Comparison of ENCODE assay signal across 16 mouse cellular contexts in the genomic region with DNA sequence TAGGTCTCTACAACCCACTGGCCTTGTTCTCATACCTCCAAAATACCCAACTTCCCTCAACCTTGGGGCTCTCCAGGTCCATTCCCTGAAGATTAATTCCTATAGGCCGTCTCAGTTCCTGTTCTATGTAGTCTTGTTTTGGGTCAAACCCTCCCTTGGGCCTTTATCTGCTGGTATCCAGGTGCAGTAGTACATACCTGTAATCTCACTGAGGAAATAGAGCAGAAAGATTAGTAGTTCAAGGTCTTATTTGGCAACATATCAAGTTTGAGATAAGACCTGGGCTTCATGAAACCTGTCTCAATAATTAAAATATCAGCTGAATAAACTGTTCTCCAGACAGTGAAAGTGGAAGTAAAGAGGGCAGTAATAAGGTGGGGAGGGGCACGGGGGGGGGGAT. TPM values are rescaled to one million over a fixed set of nuclear protein-coding genes. Genes with fewer than 3 reads are reported as not detected.
DNase-seq lines count a peak whose midpoint lies in the region; ATAC-seq and TF ChIP-seq lines count a peak whose summit lies in the region.
"Had no signal": no experiment of that assay in that cellular context is flagged by ENCODE, and none has a peak within 500 bp of the region (broad histone marks: within the 10 kb centered on the region; RNA-seq: fewer than 3 reads in every experiment).

No protein-coding gene starts in this region.

- 50% methylated on average over 2 of the region's 2 CpGs for WGBS in heart, embryonic 10.5 days
- 49% methylated on average over 2 of the region's 2 CpGs for WGBS in kidney, embryonic 16.5 days
- 21% methylated on average over 2 of the region's 2 CpGs for WGBS in intestine, postnatal 0 days

- H3K27me3 ChIP-seq in heart, embryonic 10.5 days (ENCODE audit: insufficient read depth, poor library complexity, severe bottlenecking), result no peaks in the 10 kb centered on the region
- no peaks in the 10 kb centered on the region for H3K27me3 ChIP-seq in kidney, embryonic 16.5 days (ENCODE audit: insufficient read depth, low read length)
- H3K27me3 ChIP-seq in intestine, postnatal 0 days (replicated peaks; ENCODE audit: control insufficient read depth, insufficient read depth, low read length), result no peaks in the 10 kb centered on the region; the same call in 1 of the 2 replicates

- H3K4me1 ChIP-seq in heart, embryonic 10.5 days, result peaks cover 36% of the 10 kb centered on the region
- peaks cover 42% of the 10 kb centered on the region for H3K4me1 ChIP-seq in kidney, embryonic 16.5 days (ENCODE audit: insufficient read depth, low read length)
- 0 out of 2 replicates have a peak, but pooled peaks cover 3% of the 10 kb centered on the region for H3K4me1 ChIP-seq in intestine, postnatal 0 days (replicated peaks; ENCODE audit: control insufficient read depth, insufficient read depth, low read length)

- H3K9me3 ChIP-seq in heart, embryonic 10.5 days, result no peaks in the 10 kb centered on the region
- no peaks in the 10 kb centered on the region for H3K9me3 ChIP-seq in kidney, embryonic 16.5 days (ENCODE audit: low read length)
- no peaks in the 10 kb centered on the region for H3K9me3 ChIP-seq in intestine, postnatal 0 days (ENCODE audit: control insufficient read depth)

- no peak for TF ChIP-seq CTCF in intestine, postnatal 0 days (IDR thresholded peaks at IDR 0.05; ENCODE audit: low read depth)

- no peak for ATAC-seq in kidney, embryonic 16.5 days (ENCODE audit: low FRiP score, low TSS enrichment)
- ATAC-seq in intestine, postnatal 0 days, result peak; percentile 60; the same call in 1 of the 2 replicates

- intact Hi-C loops in heart, postnatal 10 days (cut with DNase I), result loop anchor here (2.0 kb wide), 1 partner anchor 72 kb away; no protein-coding TSS in a partner anchor

- 0 out of 2 replicates have a peak overlapping the region, but pooled peaks have one; percentile 25 for H3K4me2 ChIP-seq in kidney, embryonic 16.5 days (replicated peaks; ENCODE audit: low read depth, low read length)
- H3K4me2 ChIP-seq in intestine, postnatal 0 days (replicated peaks; ENCODE audit: low read depth), result peak overlapping the region; percentile 38

- H3K36me3 ChIP-seq in heart, embryonic 10.5 days, result no peaks in the 10 kb centered on the region
- no peaks in the 10 kb centered on the region for H3K36me3 ChIP-seq in kidney, embryonic 16.5 days (ENCODE audit: insufficient read depth, low read length)
- H3K36me3 ChIP-seq in intestine, postnatal 0 days (ENCODE audit: control insufficient read depth, insufficient read depth), result no peaks in the 10 kb centered on the region; the same call in 1 of the 2 replicates

- H3K27ac ChIP-seq in heart, embryonic 10.5 days, result peak overlapping the region; percentile 84
- H3K27ac ChIP-seq in kidney, embryonic 16.5 days (ENCODE audit: low read length), result peak overlapping the region; percentile 63
- H3K27ac ChIP-seq in intestine, postnatal 0 days (ENCODE audit: low read depth, low read length), result no peak overlapping the region
- H3K27ac ChIP-seq: macrophage had no signal

- no peak for DNase-seq in heart, embryonic 10.5 days (ENCODE audit: low spot score)
- DNase-seq in heart, postnatal 10 days, result no peak
- no peak for DNase-seq in kidney, postnatal 14 days
- peak; percentile 24 for DNase-seq in A20 (ENCODE audit: low read depth, low spot score)
- no peak for DNase-seq in layer of hippocampus, postnatal 25 days (ENCODE audit: extremely low spot score in 1 of 2, low spot score in 1 of 2)
- DNase-seq in cerebellum, postnatal 4 days (ENCODE audit: low spot score in 2 of 2), result no peak
- DNase-seq: right cerebral cortex, postnatal 14 days; thymus, postnatal 4 days had no signal

- H3K9ac ChIP-seq in kidney, embryonic 16.5 days (replicated peaks; ENCODE audit: low read length), result no peak overlapping the region
- no peak overlapping the region for H3K9ac ChIP-seq in intestine, postnatal 0 days (ENCODE audit: low read depth, low read length)

- H3K4me3 ChIP-seq in heart, embryonic 10.5 days, result no peak overlapping the region
- H3K4me3 ChIP-seq in kidney, embryonic 16.5 days (ENCODE audit: low read length), result no peak overlapping the region
- no peak overlapping the region for H3K4me3 ChIP-seq in intestine, postnatal 0 days (ENCODE audit: low read depth, low read length)

RNA-seq across cellular contexts. Expression of a gene that starts 9.9 kb away (rescaled TPM):
- polyA plus RNA-seq in heart, embryonic 10.5 days (2016; fragmentation: Nextera tagmentation; extraction: Ambion mirVana), result 0.11 TPM in 1 of 2 replicates, not detected in the other
- not detected for total RNA-seq in heart, postnatal 10 days (2021)
- polyA plus RNA-seq in kidney, embryonic 16.5 days (2015; fragmentation: Nextera tagmentation; extraction: Ambion mirVana), result 0.15 and 0.20 TPM in 2 replicates
- polyA plus RNA-seq in intestine, postnatal 0 days (2015; fragmentation: Nextera tagmentation; extraction: Ambion mirVana), result 0.07 TPM in 1 of 2 replicates, not detected in the other
- not detected for total RNA-seq in layer of hippocampus, postnatal 25 days (2021)
- total RNA-seq: gastrocnemius, postnatal 4 days; layer of hippocampus, adult 18-20 months; left cerebral cortex, postnatal 25 days had no signal
- polyA plus RNA-seq: activated CD4-positive, CD25-positive, alpha-beta regulatory T cell, adult 4 months; C2C12; macrophage had no signal

RNA-seq across cellular contexts. Expression of a gene that starts 13.8 kb away (rescaled TPM):
- polyA plus RNA-seq in heart, embryonic 10.5 days (2016; fragmentation: Nextera tagmentation; extraction: Ambion mirVana), result 130 and 162 TPM in 2 replicates
- 10 to 100 TPM; 69.9 to 74.9 TPM for total RNA-seq in heart, postnatal 10 days (2021)
- 168 and 172 TPM in 2 replicates for polyA plus RNA-seq in kidney, embryonic 16.5 days (2015; fragmentation: Nextera tagmentation; extraction: Ambion mirVana)
- polyA plus RNA-seq in intestine, postnatal 0 days (2015; fragmentation: Nextera tagmentation; extraction: Ambion mirVana), result 83.7 and 88.2 TPM in 2 replicates
- 10 to 100 TPM; 75.4 to 79.1 TPM for total RNA-seq in layer of hippocampus, postnatal 25 days (2021)

RNA-seq across cellular contexts. Expression of a gene that starts 23.9 kb away (rescaled TPM):
- polyA plus RNA-seq in heart, embryonic 10.5 days (2016; fragmentation: Nextera tagmentation; extraction: Ambion mirVana), result 16.5 and 18.5 TPM in 2 replicates
- total RNA-seq in heart, postnatal 10 days (2021), result 10 to 100 TPM; 14.8 to 15.9 TPM
- polyA plus RNA-seq in kidney, embryonic 16.5 days (2015; fragmentation: Nextera tagmentation; extraction: Ambion mirVana), result 26.2 and 30.5 TPM in 2 replicates
- polyA plus RNA-seq in intestine, postnatal 0 days (2015; fragmentation: Nextera tagmentation; extraction: Ambion mirVana), result 2.1 and 2.3 TPM in 2 replicates
- total RNA-seq in layer of hippocampus, postnatal 25 days (2021), result 1 to 10 TPM; 6.7 to 7.3 TPM

RNA-seq across cellular contexts. Expression of a gene that starts 37.2 kb away (rescaled TPM):
- polyA plus RNA-seq in heart, embryonic 10.5 days (2016; fragmentation: Nextera tagmentation; extraction: Ambion mirVana), result 87.2 and 97.0 TPM in 2 replicates
- 100 to 1,000 TPM in 1 of 2 experiments, 10 to 100 TPM in 1; 96.7 to 104 TPM for total RNA-seq in heart, postnatal 10 days (2021)
- 91.7 and 100 TPM in 2 replicates for polyA plus RNA-seq in kidney, embryonic 16.5 days (2015; fragmentation: Nextera tagmentation; extraction: Ambion mirVana)
- polyA plus RNA-seq in intestine, postnatal 0 days (2015; fragmentation: Nextera tagmentation; extraction: Ambion mirVana), result 60.4 and 62.9 TPM in 2 replicates
- total RNA-seq in layer of hippocampus, postnatal 25 days (2021), result 100 to 1,000 TPM; 272 to 281 TPM
